Mouse (Mus musculus): Measurements from ENCODE around the gene Fastk. TPM values are rescaled to one million over a fixed set of nuclear protein-coding genes. Genes with fewer than 3 reads are reported as not detected.
A peak's percentile ranks its signal among the peaks of the same experiment; 100 is the strongest.
"Not testable (repeated sequence)": the region's sequence is repeated elsewhere in the genome, so short reads cannot be mapped to it uniquely, and the experiment has no call there.

Gene Fastk
- polyA plus RNA-seq, 1 experiment from 2014 or later: 66.6 TPM

DNA sequence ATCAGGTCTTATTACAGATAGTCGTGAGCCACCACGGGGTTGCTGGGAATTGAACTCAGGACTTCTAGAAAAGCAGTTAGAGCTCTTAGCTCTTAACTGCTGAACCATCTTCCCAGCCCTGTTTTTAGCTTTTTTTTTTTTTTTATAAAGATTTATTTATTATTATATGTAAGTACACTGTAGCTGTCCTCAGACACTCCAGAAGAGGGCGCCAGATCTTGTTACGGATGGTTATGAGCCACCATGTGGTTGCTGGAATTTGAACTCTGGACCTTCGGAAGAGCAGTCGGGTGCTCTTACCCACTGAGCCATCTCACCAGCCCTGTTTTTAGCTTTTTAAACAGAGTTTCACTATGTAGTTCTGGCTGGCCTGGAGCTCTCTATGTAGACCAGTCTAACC, 48.8 kb downstream of the Fastk start:
- not testable (repeated sequence) for H3K9ac ChIP-seq (ENCODE audit: low read length); H3K9me3 ChIP-seq (ENCODE audit: control insufficient read depth, low read length); H3K27me3 ChIP-seq (ENCODE audit: control insufficient read depth, insufficient read depth, low read length); DNase-seq (ENCODE audit: low spot score); H3K27ac ChIP-seq (replicated peaks); H3K4me2 ChIP-seq (replicated peaks; ENCODE audit: low read depth); H3K4me1 ChIP-seq (replicated peaks; ENCODE audit: control insufficient read depth, insufficient read depth); H3K4me3 ChIP-seq (ENCODE audit: low read depth, low read length); ATAC-seq (ENCODE audit: low FRiP score, low TSS enrichment); H3K36me3 ChIP-seq (ENCODE audit: control insufficient read depth, insufficient read depth, low read length)
- TF ChIP-seq CTCF (IDR thresholded peaks at IDR 0.05; ENCODE audit: low read depth): peak; percentile 31
- WGBS: 91% methylated on average over 6 of the region's 6 CpGs

GRCm38 (mm10) chr5:24394165-24394894, 50.8 kb downstream of the Fastk start:
- DNase-seq (ENCODE audit: low spot score) (peak; percentile 93), ATAC-seq (ENCODE audit: low FRiP score, low TSS enrichment) (peak; percentile 93)
- H3K36me3 ChIP-seq (ENCODE audit: control insufficient read depth, insufficient read depth, low read length): no peaks in the 10 kb centered on the region
- no peaks in the 10 kb centered on the region for H3K27me3 ChIP-seq (ENCODE audit: control insufficient read depth, insufficient read depth, low read length)
- TF ChIP-seq EP300 (optimal IDR thresholded peaks at IDR 0.05) (no peak), CTCF (IDR thresholded peaks at IDR 0.05; ENCODE audit: low read depth) (peak; percentile 81)
- no peaks in the 10 kb centered on the region for H3K4me1 ChIP-seq (replicated peaks; ENCODE audit: control insufficient read depth, insufficient read depth)
- no peaks in the 10 kb centered on the region for H3K9me3 ChIP-seq (ENCODE audit: control insufficient read depth, low read length)
- H3K27ac ChIP-seq (replicated peaks): peak overlapping the region; percentile 66
- H3K4me3 ChIP-seq (ENCODE audit: low read depth, low read length): peak overlapping the region; percentile 60
- peak overlapping the region; percentile 61 for H3K4me2 ChIP-seq (replicated peaks; ENCODE audit: low read depth)
- H3K9ac ChIP-seq (ENCODE audit: low read length): peak overlapping the region; percentile 65
- WGBS: 1% methylated on average over 36 of the region's 36 CpGs

- peak; percentile 84 for DNase-seq (ENCODE audit: low spot score)
- H3K4me1 ChIP-seq (replicated peaks; ENCODE audit: control insufficient read depth, insufficient read depth): no peaks in the 10 kb centered on the region
- peak within 1 kb of the TSS; percentile 60 for H3K4me3 ChIP-seq (ENCODE audit: low read depth, low read length)
- no peaks in the 10 kb centered on the region for H3K9me3 ChIP-seq (ENCODE audit: control insufficient read depth, low read length)
- TF ChIP-seq EP300 (optimal IDR thresholded peaks at IDR 0.05): no peak
- peak; percentile 92 for TF ChIP-seq CTCF (IDR thresholded peaks at IDR 0.05; ENCODE audit: low read depth)
- ATAC-seq (ENCODE audit: low FRiP score, low TSS enrichment): peak; percentile 36
- H3K27me3 ChIP-seq (ENCODE audit: control insufficient read depth, insufficient read depth, low read length): no peaks in the 10 kb centered on the region
- peak within 1 kb of the TSS; percentile 66 for H3K27ac ChIP-seq (replicated peaks)
- 21% methylated on average over 7 of the region's 7 CpGs for WGBS
- peak within 1 kb of the TSS; percentile 61 for H3K4me2 ChIP-seq (replicated peaks; ENCODE audit: low read depth)
- no peaks in the 10 kb centered on the region for H3K36me3 ChIP-seq (ENCODE audit: control insufficient read depth, insufficient read depth, low read length)
- peak within 1 kb of the TSS; percentile 65 for H3K9ac ChIP-seq (ENCODE audit: low read length)
Observed at GRCm38 (mm10) chr5:24393392-24393997, 51.6 kb downstream of the Fastk start, which contains the start of gene Abcb8. Abcb8 (plus strand) TSS chr5:24393663.

GRCm38 (mm10) chr5:24392724-24393123, 52.4 kb downstream of the Fastk start:
- Histone ChIP-seq H3K4me1 (replicated peaks; ENCODE audit: control insufficient read depth, insufficient read depth) (no peaks in the 10 kb centered on the region), H3K27me3 (ENCODE audit: control insufficient read depth, insufficient read depth, low read length) (no peaks in the 10 kb centered on the region; the same call in 1 of the 2 replicates), H3K27ac (replicated peaks) (no peak overlapping the region; the same call in 1 of the 2 replicates), H3K4me2 (replicated peaks; ENCODE audit: low read depth) (no peak overlapping the region), H3K9me3 (ENCODE audit: control insufficient read depth, low read length) (no peaks in the 10 kb centered on the region), H3K4me3 (ENCODE audit: low read depth, low read length) (no peak overlapping the region), H3K9ac (ENCODE audit: low read length) (no peak overlapping the region), H3K36me3 (ENCODE audit: control insufficient read depth, insufficient read depth, low read length) (no peaks in the 10 kb centered on the region)
- WGBS: 48% methylated on average over 7 of the region's 7 CpGs
- peak; percentile 61 for DNase-seq (ENCODE audit: low spot score)
- TF ChIP-seq CTCF (IDR thresholded peaks at IDR 0.05; ENCODE audit: low read depth) (no peak), EP300 (optimal IDR thresholded peaks at IDR 0.05) (no peak)
- peak; percentile 35 for ATAC-seq (ENCODE audit: low FRiP score, low TSS enrichment)

GRCm38 (mm10) chr5:24391864-24392263, 53.2 kb downstream of the Fastk start, which contains the start of gene Atg9b:
Atg9b (minus strand) TSS chr5:24392143.
- TF ChIP-seq CTCF (IDR thresholded peaks at IDR 0.05; ENCODE audit: low read depth): no peak
- no peak for TF ChIP-seq EP300 (optimal IDR thresholded peaks at IDR 0.05)

DNA sequence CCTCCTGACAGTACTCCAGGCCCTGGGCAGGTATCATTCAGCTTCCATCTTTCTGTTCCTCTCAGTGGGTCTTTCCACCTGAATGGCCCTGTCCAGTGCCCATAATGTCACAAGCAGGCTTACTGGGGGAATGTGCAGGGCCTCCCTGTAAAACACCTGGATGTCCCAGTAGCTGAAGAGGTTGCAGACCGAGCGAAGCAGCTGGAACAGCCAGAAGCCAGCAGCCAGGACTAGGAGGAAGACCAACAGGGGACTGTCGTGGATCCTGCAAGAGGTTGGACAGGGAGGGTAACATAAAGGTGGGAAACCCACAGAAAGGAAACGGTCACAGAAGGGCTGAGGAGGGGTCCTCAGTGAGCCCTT, 55.4 kb downstream of the Fastk start:
- DNase-seq (ENCODE audit: low spot score) (no peak), ATAC-seq (ENCODE audit: low FRiP score, low TSS enrichment) (no peak)
- TF ChIP-seq CTCF (IDR thresholded peaks at IDR 0.05; ENCODE audit: low read depth) (no peak), EP300 (optimal IDR thresholded peaks at IDR 0.05) (no peak)
- Histone ChIP-seq H3K9me3 (ENCODE audit: control insufficient read depth, low read length) (no peaks in the 10 kb centered on the region), H3K4me1 (replicated peaks; ENCODE audit: control insufficient read depth, insufficient read depth) (0 out of 2 replicates have a peak, but pooled peaks cover 3% of the 10 kb centered on the region), H3K36me3 (ENCODE audit: control insufficient read depth, insufficient read depth, low read length) (no peaks in the 10 kb centered on the region), H3K27me3 (ENCODE audit: control insufficient read depth, insufficient read depth, low read length) (no peaks in the 10 kb centered on the region; the same call in 1 of the 2 replicates), H3K4me2 (replicated peaks; ENCODE audit: low read depth) (no peak overlapping the region), H3K27ac (replicated peaks) (no peak overlapping the region), H3K9ac (ENCODE audit: low read length) (no peak overlapping the region), H3K4me3 (ENCODE audit: low read depth, low read length) (no peak overlapping the region)
- WGBS: 81% methylated on average over 4 of the region's 4 CpGs

More at GRCm38 (mm10) chr5:24391864-24392263, 53.2 kb downstream of the Fastk start, which contains the start of gene Atg9b:
- peak within 1 kb of the TSS; percentile 70 for H3K27ac ChIP-seq (replicated peaks)
- H3K4me2 ChIP-seq (replicated peaks; ENCODE audit: low read depth): 0 out of 2 replicates have a peak within 1 kb of the TSS, but pooled peaks have one; percentile 14
- no peaks in the 10 kb centered on the region for H3K36me3 ChIP-seq (ENCODE audit: control insufficient read depth, insufficient read depth, low read length)
- ATAC-seq (ENCODE audit: low FRiP score, low TSS enrichment): no peak
- H3K27me3 ChIP-seq (ENCODE audit: control insufficient read depth, insufficient read depth, low read length): no peaks in the 10 kb centered on the region; the same call in 1 of the 2 replicates
- H3K4me3 ChIP-seq (ENCODE audit: low read depth, low read length): no peak within 1 kb of the TSS
- H3K9me3 ChIP-seq (ENCODE audit: control insufficient read depth, low read length): no peaks in the 10 kb centered on the region
- no peak for DNase-seq (ENCODE audit: low spot score)
- H3K9ac ChIP-seq (ENCODE audit: low read length): no peak within 1 kb of the TSS
- 85% methylated on average over 7 of the region's 7 CpGs for WGBS
- H3K4me1 ChIP-seq (replicated peaks; ENCODE audit: control insufficient read depth, insufficient read depth): 0 out of 2 replicates have a peak, but pooled peaks cover 3% of the 10 kb centered on the region
